Mouse (Mus musculus): ENCODE measurements around the gene Lck.

GRCm38 (mm10) chr4:129502327-129502888 is 71.0 kb downstream of the Lck start:
- no peak for TF ChIP-seq GATA1 (IDR thresholded peaks at IDR 0.05; ENCODE audit: low read depth, low read length)
- TF ChIP-seq CTCF (IDR thresholded peaks at IDR 0.05 in 2 of 3, conservative IDR thresholded peaks at IDR 0.05 in 1 of 3; ENCODE audit: control insufficient read depth in 1 of 3, insufficient read depth in 1 of 3, low read depth in 2 of 3, low read length in 3 of 3, poor library complexity in 1 of 3, severe bottlenecking in 1 of 3) = no peak
- TF ChIP-seq MYC (IDR thresholded peaks at IDR 0.05; ENCODE audit: low read depth, low read length) = no peak
- no peak for TF ChIP-seq ZC3H11A (IDR thresholded peaks at IDR 0.05; ENCODE audit: low read depth, low read length)
- TF ChIP-seq ETS1 (IDR thresholded peaks at IDR 0.05; ENCODE audit: low read depth, low read length) = no peak
- TF ChIP-seq HCFC1 (IDR thresholded peaks at IDR 0.05; ENCODE audit: low read depth, low read length) = no peak
